Mouse (Mus musculus) forelimb bud, embryonic 11.5 days (tissue): ENCODE measurements around the gene Zc3h7b.
A peak's percentile ranks its signal among the peaks of the same experiment; 100 is the strongest.

ENCODE experiments used
- DNase-seq: peaks from one replicate; pipeline ENCODE4 v3.0.0-alpha.2; 2012; ENCODE audit warnings: low read depth, low spot score

The Zc3h7b gene

GRCm38 (mm10) chr15:81792444-81792843, 47.6 kb downstream of the Zc3h7b start:
- DNase-seq = no peak

- no peak for DNase-seq
Observed at GRCm38 (mm10) chr15:81796228-81796627, 51.4 kb downstream of the Zc3h7b start.

- DNase-seq = no peak
Observed at GRCm38 (mm10) chr15:81797861-81798260, 53.0 kb downstream of the Zc3h7b start.

GRCm38 (mm10) chr15:81798421-81798820, 53.6 kb downstream of the Zc3h7b start:
- no peak for DNase-seq

GRCm38 (mm10) chr15:81800391-81800790, 55.5 kb downstream of the Zc3h7b start:
- no peak for DNase-seq

GRCm38 (mm10) chr15:81802001-81802890, 57.4 kb downstream of the Zc3h7b start, which contains the start of gene Tef:
Tef (plus strand) TSS chr15:81802421.
- peak; percentile 85 for DNase-seq

GRCm38 (mm10) chr15:81802941-81803351, 58.1 kb downstream of the Zc3h7b start:
- no peak for DNase-seq

GRCm38 (mm10) chr15:81803425-81803951, 58.6 kb downstream of the Zc3h7b start:
- DNase-seq = no peak

GRCm38 (mm10) chr15:81804172-81804571, 59.3 kb downstream of the Zc3h7b start:
- no peak for DNase-seq

GRCm38 (mm10) chr15:81804883-81805282, 60.0 kb downstream of the Zc3h7b start:
- no peak for DNase-seq

- DNase-seq = no peak
Observed at GRCm38 (mm10) chr15:81805624-81806023, 60.8 kb downstream of the Zc3h7b start.

GRCm38 (mm10) chr15:81806621-81807404, 62.0 kb downstream of the Zc3h7b start:
- no peak for DNase-seq

GRCm38 (mm10) chr15:81808799-81809198, 63.9 kb downstream of the Zc3h7b start:
- DNase-seq = no peak

GRCm38 (mm10) chr15:81809550-81809949, 64.7 kb downstream of the Zc3h7b start:
- no peak for DNase-seq

- DNase-seq = peak; percentile 53
Observed at GRCm38 (mm10) chr15:81810150-81810549, 65.3 kb downstream of the Zc3h7b start.

- DNase-seq = peak; percentile 98
Observed at GRCm38 (mm10) chr15:81810671-81811598, 66.1 kb downstream of the Zc3h7b start.

- no peak for DNase-seq
Observed at GRCm38 (mm10) chr15:81811599-81811996, 66.7 kb downstream of the Zc3h7b start.

GRCm38 (mm10) chr15:81812287-81812686, 67.4 kb downstream of the Zc3h7b start:
- DNase-seq = no peak

- no peak for DNase-seq
Observed at GRCm38 (mm10) chr15:81812696-81813631, 68.1 kb downstream of the Zc3h7b start.
